Mouse (Mus musculus) spleen, adult 2 months (tissue): ENCODE results near the gene Cherp.

Source experiments
- CTCF ChIP-seq: fragments of 200-500 bp; IDR thresholded peaks from 2 replicates; pipeline ENCODE4 v1.5.1; 2011; ENCODE audit warnings: mild to moderate bottlenecking, inconsistent platforms; ENCODE audit not compliant: insufficient read depth, insufficient read length, insufficient replicate concordance; ENCODE audit errors: extremely low read depth
- POLR2A ChIP-seq: fragments of 200-500 bp; IDR thresholded peaks from 2 replicates; pipeline ENCODE4 v1.6.1; 2011; ENCODE audit warnings: low read depth, low read length, inconsistent platforms

DNA sequence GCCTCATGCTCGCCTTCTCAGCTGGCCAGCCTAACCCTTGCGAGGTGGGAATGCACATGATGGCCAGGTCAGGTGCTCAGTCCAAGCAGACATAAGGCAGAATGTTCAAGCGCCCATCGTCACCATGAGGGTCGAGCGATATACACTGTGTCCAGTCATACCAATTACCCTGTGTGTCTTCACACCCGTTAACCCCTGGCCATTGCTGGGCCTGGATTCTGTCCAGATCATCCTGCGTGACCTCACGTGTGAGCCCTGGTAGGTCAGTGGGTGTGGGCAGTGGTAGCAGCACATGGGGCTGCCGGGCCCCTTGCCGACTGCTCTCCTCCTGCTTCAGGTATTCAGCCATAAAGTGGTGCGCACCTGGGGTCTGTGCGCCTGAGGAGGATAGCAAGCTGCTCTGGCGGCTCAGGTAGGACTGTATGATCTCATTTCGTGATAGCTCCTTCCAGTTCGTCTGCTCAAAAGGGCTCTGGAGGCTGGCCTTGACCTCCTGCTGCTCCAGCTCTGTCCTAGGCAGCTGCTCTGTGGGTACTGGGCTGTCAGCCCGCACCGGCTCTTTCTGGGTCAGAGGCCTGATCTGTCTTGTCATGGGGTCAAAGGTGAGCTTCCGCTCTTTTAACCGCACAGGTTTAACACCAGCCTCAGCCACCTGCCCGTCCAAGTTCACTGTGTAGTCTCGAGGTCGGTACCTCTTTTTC lies 20.5 kb upstream of the Cherp start:
- TF ChIP-seq POLR2A = no peak
- TF ChIP-seq CTCF = no peak
